Mouse (Mus musculus) intestine, embryonic 16.5 days (tissue): ENCODE results near the gene Flnb. TPM values are rescaled to one million over a fixed set of nuclear protein-coding genes. Genes with fewer than 3 reads are reported as not detected.

Experiments
- ATAC-seq: fragments of 200-750 bp; cut with Nextera tagmentation; 2 replicates; pipeline ENCODE4 v1.8.0; 2017; ENCODE audit warnings: moderate TSS enrichment, moderate library complexity
- H3K27ac ChIP-seq: fragments of 300-500 bp; sonication (generic); 2 replicates; pipeline ENCODE4 v1.5.1; 2014; ENCODE audit warnings: mild to moderate bottlenecking, low read length
- H3K27me3 ChIP-seq: fragments of 300-500 bp; sonication (generic); replicated peaks from 2 replicates; pipeline ENCODE4 v1.6.1; 2014; ENCODE audit warnings: low read length, control low read depth, mixed read lengths; ENCODE audit not compliant: control insufficient read depth, insufficient read depth
- H3K36me3 ChIP-seq: fragments of 300-500 bp; sonication (generic); 2 replicates; pipeline ENCODE4 v1.6.1; 2014; ENCODE audit warnings: low read length, control low read depth; ENCODE audit not compliant: control insufficient read depth, insufficient read depth
- H3K4me1 ChIP-seq: fragments of 300-500 bp; sonication (generic); 2 replicates; pipeline ENCODE4 v1.6.1; 2014; ENCODE audit warnings: low read length, control low read depth, mixed read lengths; ENCODE audit not compliant: control insufficient read depth, insufficient read depth
- H3K4me2 ChIP-seq: fragments of 300-500 bp; sonication (generic); 2 replicates; pipeline ENCODE4 v1.6.1; 2014; ENCODE audit warnings: low read depth, low read length, control low read depth
- H3K4me3 ChIP-seq: fragments of 300-500 bp; sonication (generic); 2 replicates; pipeline ENCODE4 v1.5.1; 2014; ENCODE audit warnings: mild to moderate bottlenecking, low read length
- H3K9ac ChIP-seq: fragments of 300-500 bp; sonication (generic); 2 replicates; pipeline ENCODE4 v1.6.1; 2014; ENCODE audit warnings: low read depth, low read length
- H3K9me3 ChIP-seq: fragments of 300-500 bp; sonication (generic); 2 replicates; pipeline ENCODE4 v1.6.1; 2016; ENCODE audit warnings: low read length, control low read depth; ENCODE audit not compliant: control insufficient read depth
- WGBS: fragments of 180-500 bp; shearing (Covaris S2); extraction: QIAGEN DNeasy Blood & Tissue Kit; methylation state at CpG from one replicate; pipeline ENCODE4 v1.1.7; 2014; 5-methylcytosine and 5-hydroxymethylcytosine counted together
- polyA plus RNA-seq: library from polyadenylated mRNA; unstranded; fragments of >200 nt; fragmentation: Nextera tagmentation; extraction: Ambion mirVana; gene quantifications from 2 replicates; pipeline ENCODE4 v1.2.1, GENCODE M21; 2015

Flnb gene
- polyA plus RNA-seq, 1 experiment from 2014 or later, result 14.7 TPM

- Histone ChIP-seq H3K27ac (peak overlapping the region; percentile 82), H3K4me2 (peak overlapping the region; percentile 17; the same call in 1 of the 2 replicates), H3K27me3 (no peaks in the 10 kb centered on the region), H3K4me3 (no peak overlapping the region), H3K4me1 (peaks cover 64% of the 10 kb centered on the region), H3K9ac (0 out of 2 replicates have a peak overlapping the region, but pooled peaks have one; percentile 15), H3K36me3 (no peaks in the 10 kb centered on the region), H3K9me3 (no peaks in the 10 kb centered on the region)
- ATAC-seq, result peak; percentile 75
- whole genome bisulfite sequencing, result 47% methylated on average over 8 of the region's 8 CpGs
Observed at GRCm38 (mm10) chr14:7824651-7825268, 7.0 kb downstream of the Flnb start.

GRCm38 (mm10) chr14:7826151-7826937, 8.6 kb downstream of the Flnb start:
- Histone ChIP-seq H3K36me3 (no peaks in the 10 kb centered on the region), H3K9me3 (no peaks in the 10 kb centered on the region), H3K27me3 (no peaks in the 10 kb centered on the region), H3K4me2 (peak overlapping the region; percentile 28), H3K4me1 (peaks cover 52% of the 10 kb centered on the region), H3K4me3 (no peak overlapping the region), H3K27ac (peak overlapping the region; percentile 82), H3K9ac (peak overlapping the region; percentile 53)
- peak; percentile 80 for ATAC-seq
- WGBS, result 36% methylated on average over 10 of the region's 10 CpGs

GRCm38 (mm10) chr14:7829181-7829580, 11.4 kb downstream of the Flnb start:
- 49% methylated on average over 2 of the region's 2 CpGs for WGBS
- Histone ChIP-seq H3K27ac (no peak overlapping the region; the same call in 1 of the 2 replicates), H3K4me2 (no peak overlapping the region)

GRCm38 (mm10) chr14:7831770-7832439, 14.1 kb downstream of the Flnb start:
- Histone ChIP-seq H3K27ac (no peak overlapping the region), H3K9ac (no peak overlapping the region), H3K4me1 (peaks cover 25% of the 10 kb centered on the region), H3K4me3 (no peak overlapping the region), H3K9me3 (no peaks in the 10 kb centered on the region), H3K27me3 (no peaks in the 10 kb centered on the region), H3K4me2 (no peak overlapping the region), H3K36me3 (no peaks in the 10 kb centered on the region)
- ATAC-seq, result no peak
- WGBS, result 65% methylated on average over 1 of the region's 1 CpGs

More at GRCm38 (mm10) chr14:7829181-7829580, 11.4 kb downstream of the Flnb start:
- Histone ChIP-seq H3K9me3 (no peaks in the 10 kb centered on the region), H3K36me3 (no peaks in the 10 kb centered on the region), H3K27me3 (no peaks in the 10 kb centered on the region), H3K4me1 (peaks cover 43% of the 10 kb centered on the region), H3K9ac (no peak overlapping the region), H3K4me3 (no peak overlapping the region)
- no peak for ATAC-seq

- H3K4me2 ChIP-seq, result no peak overlapping the region
- WGBS, result 95% methylated on average over 5 of the region's 5 CpGs
- H3K9me3 ChIP-seq, result no peaks in the 10 kb centered on the region
- H3K36me3 ChIP-seq, result no peaks in the 10 kb centered on the region
- no peak overlapping the region for H3K9ac ChIP-seq
- ATAC-seq, result no peak
- H3K4me3 ChIP-seq, result no peak overlapping the region
- H3K27ac ChIP-seq, result no peak overlapping the region
- no peaks in the 10 kb centered on the region for H3K27me3 ChIP-seq
- H3K4me1 ChIP-seq, result peaks cover 21% of the 10 kb centered on the region
Observed at GRCm38 (mm10) chr14:7832440-7832783, 14.7 kb downstream of the Flnb start.

- no peak overlapping the region for H3K9ac ChIP-seq
- H3K4me1 ChIP-seq, result peaks cover 21% of the 10 kb centered on the region
- H3K27me3 ChIP-seq, result no peaks in the 10 kb centered on the region
- H3K9me3 ChIP-seq, result no peaks in the 10 kb centered on the region
- no peak for ATAC-seq
- no peak overlapping the region for H3K4me3 ChIP-seq
- WGBS, result 67% methylated on average over 4 of the region's 4 CpGs
- H3K27ac ChIP-seq, result no peak overlapping the region
- no peaks in the 10 kb centered on the region for H3K36me3 ChIP-seq
- no peak overlapping the region for H3K4me2 ChIP-seq
Observed at GRCm38 (mm10) chr14:7833458-7833857, 15.7 kb downstream of the Flnb start.

GRCm38 (mm10) chr14:7838564-7839089, 20.9 kb downstream of the Flnb start:
- Histone ChIP-seq H3K27ac (no peak overlapping the region), H3K4me1 (peaks cover 13% of the 10 kb centered on the region), H3K9ac (no peak overlapping the region), H3K9me3 (no peaks in the 10 kb centered on the region), H3K36me3 (no peaks in the 10 kb centered on the region), H3K4me3 (no peak overlapping the region), H3K4me2 (no peak overlapping the region), H3K27me3 (no peaks in the 10 kb centered on the region)
- 80% methylated on average over 5 of the region's 5 CpGs for WGBS
- ATAC-seq, result no peak

GRCm38 (mm10) chr14:7839950-7840514, 22.3 kb downstream of the Flnb start:
- no peaks in the 10 kb centered on the region for H3K27me3 ChIP-seq
- ATAC-seq, result peak; percentile 61
- no peak overlapping the region for H3K4me2 ChIP-seq
- no peaks in the 10 kb centered on the region for H3K36me3 ChIP-seq
- WGBS, result 35% methylated on average over 8 of the region's 8 CpGs
- no peaks in the 10 kb centered on the region for H3K9me3 ChIP-seq
- H3K4me1 ChIP-seq, result peaks cover 10% of the 10 kb centered on the region
- H3K9ac ChIP-seq, result no peak overlapping the region
- no peak overlapping the region for H3K27ac ChIP-seq
- H3K4me3 ChIP-seq, result no peak overlapping the region
